Mouse (Mus musculus) brain, adult 10 weeks (tissue): ENCODE results near the gene Reep6. TPM values are rescaled to one million over a fixed set of nuclear protein-coding genes. Genes with fewer than 3 reads are reported as not detected.

ENCODE experiments used
- polyA plus RNA-seq: library from polyadenylated mRNA; stranded (reverse); fragments of 350-450 nt; fragmentation: Illumina TruSeq; extraction: RNeasy Lipid Tissue Mini Kit (QIAGEN cat#74804); gene quantifications from one replicate; pipeline ENCODE4 v1.2.3, GENCODE M21; 2015; ENCODE audit warnings: low read depth, low replicate concordance

Gene Reep6
- 6.6 TPM for polyA plus RNA-seq

GRCm38 (mm10) chr10:80329273-80330081 is at the start of gene Reep6, which contains the start of gene Pcsk4:
Reep6 (plus strand) TSS chr10:80329953.
Pcsk4 (minus strand) TSS chr10:80329498.

DNA sequence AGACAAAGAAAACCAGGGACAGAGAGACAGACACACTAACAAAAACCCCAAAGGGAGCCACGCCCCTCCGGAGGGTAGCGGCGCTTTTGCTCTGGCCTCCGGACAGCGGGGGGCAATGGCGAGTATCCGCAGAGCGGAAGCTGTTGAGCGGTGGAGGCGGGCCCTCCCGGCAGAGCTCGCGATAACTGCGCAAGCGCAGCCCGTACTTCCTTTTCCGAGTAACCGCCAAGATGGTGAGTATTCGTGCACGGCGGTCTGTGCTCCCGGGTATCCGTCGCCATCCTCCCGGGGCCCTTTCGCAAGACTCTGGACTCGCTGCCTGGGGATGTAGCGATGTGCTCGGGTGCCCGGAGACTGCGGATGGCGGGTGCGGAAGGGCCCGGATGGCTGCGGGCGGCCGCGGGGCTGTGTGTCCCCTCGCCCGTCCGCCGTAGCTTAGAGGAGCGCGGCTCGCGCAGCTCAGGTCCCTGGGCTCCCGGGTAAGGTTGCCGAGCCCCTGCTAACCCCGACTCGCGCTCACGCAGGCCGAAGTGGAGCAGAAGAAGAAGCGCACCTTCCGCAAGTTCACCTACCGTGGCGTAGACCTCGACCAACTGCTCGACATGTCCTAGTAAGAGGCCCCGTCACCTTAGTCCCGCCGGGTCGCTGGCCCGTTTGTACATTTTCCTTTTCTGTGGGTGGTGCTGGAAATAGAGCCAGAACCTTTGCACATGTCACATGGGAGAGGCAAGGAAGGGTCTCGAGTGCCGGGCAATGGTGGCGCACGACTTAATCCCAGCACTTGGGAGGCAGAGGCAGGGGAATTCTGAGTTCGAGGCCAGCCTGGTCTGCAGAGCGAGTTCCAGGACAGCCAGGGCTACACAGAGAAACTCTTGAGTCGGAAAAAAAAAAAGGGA is 37.3 kb upstream of the Reep6 start, which contains the start of gene Rps15:
Rps15 (plus strand) TSS at position 203 of the 896 bp plus-strand sequence.

GRCm38 (mm10) chr10:80295618-80296425 is 33.9 kb upstream of the Reep6 start, which contains the start of gene Apc2:
Apc2 (plus strand) TSS chr10:80295977.

GRCm38 (mm10) chr10:80320340-80320760 is 9.4 kb upstream of the Reep6 start, which contains the start of gene 2310011J03Rik:
2310011J03Rik (minus strand) TSS chr10:80320537.

DNA sequence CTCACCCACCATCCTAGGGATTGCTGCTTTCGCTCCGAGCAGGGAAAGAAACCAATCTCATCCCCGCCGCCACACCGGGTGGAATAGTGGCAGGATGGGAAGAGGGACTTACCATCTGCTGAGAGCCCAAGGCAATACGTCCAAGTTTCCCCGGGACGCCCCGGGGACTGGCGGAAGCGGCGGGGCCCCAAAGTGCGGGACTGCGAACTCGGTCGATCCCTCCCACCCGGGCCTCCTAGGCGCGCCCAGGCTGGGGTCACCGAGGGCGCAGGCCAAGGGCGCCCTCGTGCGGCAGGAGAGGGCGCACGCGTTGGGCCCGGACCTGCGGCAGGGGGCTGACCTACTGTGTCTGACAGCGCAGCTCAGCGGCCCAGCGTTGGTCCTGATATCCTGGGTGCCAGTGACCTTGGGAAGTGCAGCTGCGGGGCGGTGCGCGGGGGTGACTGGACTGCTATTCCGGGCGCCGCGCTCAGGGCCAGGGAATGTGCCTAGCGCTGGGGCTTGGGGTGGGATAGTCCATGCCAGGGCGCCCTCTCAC is 18.6 kb downstream of the Reep6 start, which contains the start of gene Adamtsl5:
Adamtsl5 (minus strand) TSS at position 169 of the 538 bp plus-strand sequence.

DNA sequence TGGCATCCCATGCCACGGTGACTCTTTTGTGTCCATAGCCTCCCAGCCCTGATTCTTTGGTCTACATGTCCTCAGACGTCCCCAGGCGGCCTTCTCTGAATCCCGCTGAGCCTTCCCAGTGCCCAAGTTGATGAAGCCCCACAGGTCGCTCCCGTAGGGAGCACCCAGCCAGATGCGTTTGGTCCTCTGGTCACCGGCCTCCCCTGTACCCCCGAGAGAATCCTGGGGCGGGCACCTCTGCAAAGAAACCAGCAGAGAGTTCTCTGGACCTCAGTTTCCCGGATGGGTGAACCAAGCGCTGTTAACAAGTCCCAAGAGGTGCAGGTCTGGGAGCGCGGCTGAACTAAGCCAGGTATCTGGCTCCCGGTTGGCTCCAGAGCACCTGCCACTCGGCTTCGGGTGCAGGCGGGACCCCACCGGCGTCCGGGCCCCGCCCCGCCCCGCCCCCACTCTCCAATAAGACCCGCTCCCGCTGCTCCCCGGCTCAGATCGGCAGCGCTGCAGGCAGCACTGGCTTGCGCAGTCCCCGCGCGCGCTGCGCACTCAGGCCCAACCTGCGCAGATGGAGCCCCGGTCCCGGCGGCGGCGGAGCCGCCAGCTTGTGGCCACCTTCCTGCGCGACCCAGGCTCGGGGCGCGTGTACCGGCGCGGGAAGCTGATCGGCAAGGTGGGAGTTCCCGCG is 26.4 kb downstream of the Reep6 start, which contains the start of gene Plk5:
Plk5 (plus strand) TSS at position 459 of the 682 bp plus-strand sequence.

Other genes starting within 250 kb of the Reep6 start
- gene Sbno2, start 224.4 kb upstream of the Reep6 start, polyA plus RNA-seq: 11.7 TPM
- gene Stk11, start 214.2 kb upstream of the Reep6 start, polyA plus RNA-seq: 71.6 TPM
- 443 TPM for gene Atp5d, start 191.3 kb upstream of the Reep6 start, polyA plus RNA-seq
- gene Cbarp, start 189.1 kb upstream of the Reep6 start, polyA plus RNA-seq: 231 TPM
- 29.1 TPM for gene Midn, start 181.7 kb upstream of the Reep6 start, polyA plus RNA-seq
- gene Cirbp, start 164.0 kb upstream of the Reep6 start, polyA plus RNA-seq: 124 TPM
- 10.3 TPM for gene 1600002K03Rik, start 157.0 kb upstream of the Reep6 start, polyA plus RNA-seq
- 4.6 TPM for gene Efna2, start 150.5 kb upstream of the Reep6 start, polyA plus RNA-seq
- 25.9 TPM for gene Mum1, start 103.5 kb upstream of the Reep6 start, polyA plus RNA-seq
- gene Ndufs7, start 80.8 kb upstream of the Reep6 start, polyA plus RNA-seq: 264 TPM
- 26.5 TPM for gene Gamt, start 68.9 kb upstream of the Reep6 start, polyA plus RNA-seq
- 59.3 TPM for gene Dazap1, start 68.5 kb upstream of the Reep6 start, polyA plus RNA-seq
- 2,153 TPM for gene Rps15, start 37.5 kb upstream of the Reep6 start, polyA plus RNA-seq
- 48.2 TPM for gene Apc2, start 34.0 kb upstream of the Reep6 start, polyA plus RNA-seq
- 50.9 TPM for gene 2310011J03Rik, start 9.4 kb upstream of the Reep6 start, polyA plus RNA-seq
- gene Pcsk4, start 455 bp upstream of the Reep6 start, polyA plus RNA-seq: 5.7 TPM
- 3.8 TPM for gene Adamtsl5, start 18.5 kb downstream of the Reep6 start, polyA plus RNA-seq
- 18.6 TPM for gene Plk5, start 26.5 kb downstream of the Reep6 start, polyA plus RNA-seq
- gene Mex3d, start 57.7 kb downstream of the Reep6 start, polyA plus RNA-seq: 8.2 TPM
- gene Mbd3, start 69.6 kb downstream of the Reep6 start, polyA plus RNA-seq: 143 TPM
- 727 TPM for gene Uqcr11, start 76.9 kb downstream of the Reep6 start, polyA plus RNA-seq
- gene Tcf3, start 103.7 kb downstream of the Reep6 start, polyA plus RNA-seq: 15.2 TPM
- 0.09 TPM for gene Onecut3, start 164.9 kb downstream of the Reep6 start, polyA plus RNA-seq
- 0.25 TPM for gene Atp8b3, start 209.2 kb downstream of the Reep6 start, polyA plus RNA-seq
- gene Rexo1, start 231.6 kb downstream of the Reep6 start, polyA plus RNA-seq: 25.2 TPM
- 35.5 TPM for gene Klf16, start 247.4 kb downstream of the Reep6 start, polyA plus RNA-seq